23 mouse cellular contexts compared by ENCODE assay signal in genomic region chr3:89821548-89822480, GRCm38 (mm10). TPM values are rescaled to one million over a fixed set of nuclear protein-coding genes. Genes with fewer than 3 reads are reported as not detected.
DNase-seq lines count a peak whose midpoint lies in the region; ATAC-seq and TF ChIP-seq lines count a peak whose summit lies in the region.
"Had no signal": no experiment of that assay in that cellular context is flagged by ENCODE, and none has a peak within 500 bp of the region (broad histone marks: within the 10 kb centered on the region; RNA-seq: fewer than 3 reads in every experiment).

No protein-coding gene starts in this region.

- H3K4me1 ChIP-seq in thymus, adult 2 months (replicated peaks; ENCODE audit: control insufficient read depth, insufficient read depth, low read length): peaks cover 30% of the 10 kb centered on the region
- H3K4me1 ChIP-seq: embryonic facial prominence, embryonic 13.5 days; forebrain, embryonic 12.5 days; hindbrain, embryonic 12.5 days had no signal

- no peak overlapping the region for H3K4me3 ChIP-seq in thymus, adult 2 months (ENCODE audit: control insufficient read depth, insufficient read depth, low read length)
- H3K4me3 ChIP-seq: embryonic facial prominence, embryonic 13.5 days; forebrain, embryonic 12.5 days; heart, adult 2 months; heart, embryonic 12.5 days; hindbrain, embryonic 12.5 days had no signal

- no peaks in the 10 kb centered on the region for H3K27me3 ChIP-seq in thymus, adult 2 months (ENCODE audit: control insufficient read depth, insufficient read depth, low read length)
- H3K27me3 ChIP-seq: forebrain, embryonic 12.5 days; heart, embryonic 12.5 days had no signal

- peak; percentile 68 for DNase-seq in heart, adult 11 months
- no peak for DNase-seq in heart, postnatal 25 days (ENCODE audit: low spot score)
- no peak for DNase-seq in thymus, adult 2 months
- DNase-seq in thymus, postnatal 25 days: no peak
- peak; percentile 49 for DNase-seq in induced T-regulatory cell, adult 2 months (ENCODE audit: low read depth)
- no peak for DNase-seq in layer of hippocampus, postnatal 25 days (ENCODE audit: extremely low spot score in 1 of 2, low spot score in 1 of 2)
- no peak for DNase-seq in left cerebral cortex, postnatal 25 days (ENCODE audit: low spot score in 2 of 2)
- DNase-seq: adrenal gland, adult 8-10 months; adrenal gland, postnatal 36 days; cerebellum, adult 2 months; cerebellum, postnatal 10 days; gastrocnemius, postnatal 10 days; heart, adult 2 months; heart, postnatal 4 days had no signal

- H3K36me3 ChIP-seq in thymus, adult 2 months (ENCODE audit: control insufficient read depth, insufficient read depth, low read length): no peaks in the 10 kb centered on the region
- H3K36me3 ChIP-seq: embryonic facial prominence, embryonic 13.5 days; forebrain, embryonic 12.5 days; heart, embryonic 12.5 days; hindbrain, embryonic 12.5 days had no signal

- intact Hi-C loops in heart, postnatal 25 days (cut with DNase I): no loop called here
- intact Hi-C loops in left cerebral cortex, postnatal 25 days (cut with DNase I): no loop called here

- 0 out of 2 replicates have a peak, but pooled peaks have one; percentile 14 for ATAC-seq in megakaryocyte progenitor cell, adult 5-6 weeks (replicated peaks; ENCODE audit: poor library complexity)
- ATAC-seq: forebrain, embryonic 16.5 days; hindbrain, embryonic 16.5 days; Patski had no signal

- peak overlapping the region; percentile 53; the same call in 1 of the 2 replicates for H3K27ac ChIP-seq in thymus, adult 2 months (ENCODE audit: control insufficient read depth, insufficient read depth, low read length)
- H3K27ac ChIP-seq: embryonic facial prominence, embryonic 13.5 days; forebrain, embryonic 12.5 days; heart, adult 2 months; hindbrain, embryonic 12.5 days had no signal

- no peak for TF ChIP-seq POLR2A in thymus, adult 2 months (IDR thresholded peaks at IDR 0.05; ENCODE audit: control insufficient read depth, extremely low read depth, insufficient read depth, low read length, poor library complexity)

- 39% methylated on average over 10 of the region's 10 CpGs for WGBS in thymus, adult 2 months

- TF ChIP-seq CTCF in thymus, adult 2 months (IDR thresholded peaks at IDR 0.05; ENCODE audit: borderline replicate concordance, control insufficient read depth, extremely low read depth, insufficient read depth, low read length, poor library complexity): no peak

RNA-seq across cellular contexts. Expression of gene She, which starts 9.4 kb away (rescaled TPM):
- total RNA-seq in heart, postnatal 25 days (2021): 10 to 100 TPM; 12.1 to 14.7 TPM
- polyA plus RNA-seq in thymus, adult 2 months (2012; rRNA removed): 0.43 and 0.69 TPM in 2 replicates
- total RNA-seq in megakaryocyte progenitor cell, adult 5-6 weeks (2015): 0.12 TPM in 1 of 2 replicates, not detected in the other
- not detected in 2 replicates for total RNA-seq in megakaryocyte progenitor cell, adult 5-6 weeks (2017)
- 1 to 10 TPM; 2.7 to 3.1 TPM for total RNA-seq in layer of hippocampus, postnatal 25 days (2021)
- 1 to 10 TPM; 3.1 to 3.4 TPM for total RNA-seq in left cerebral cortex, postnatal 25 days (2021)
- polyA plus RNA-seq: C2C12 had no signal

RNA-seq across cellular contexts. Expression of gene Ube2q1, which starts 48.4 kb away (rescaled TPM):
- 10 to 100 TPM; 21.2 to 27.5 TPM for total RNA-seq in heart, postnatal 25 days (2021)
- polyA plus RNA-seq in thymus, adult 2 months (2012; rRNA removed): 47.8 and 49.1 TPM in 2 replicates
- total RNA-seq in megakaryocyte progenitor cell, adult 5-6 weeks (2015): 92.5 and 110 TPM in 2 replicates
- 98.1 and 128 TPM in 2 replicates for total RNA-seq in megakaryocyte progenitor cell, adult 5-6 weeks (2017)
- 10 to 100 TPM; 92.7 to 95.9 TPM for total RNA-seq in layer of hippocampus, postnatal 25 days (2021)
- 10 to 100 TPM; 87.1 to 89.9 TPM for total RNA-seq in left cerebral cortex, postnatal 25 days (2021)

RNA-seq across cellular contexts. Expression of gene Chrnb2, which starts 57.4 kb away (rescaled TPM):
- under 1 TPM; 0.08 to 0.13 TPM for total RNA-seq in heart, postnatal 25 days (2021)
- polyA plus RNA-seq in thymus, adult 2 months (2012; rRNA removed): 2.8 and 2.9 TPM in 2 replicates
- 0.22 and 0.71 TPM in 2 replicates for total RNA-seq in megakaryocyte progenitor cell, adult 5-6 weeks (2015)
- 0.30 and 0.37 TPM in 2 replicates for total RNA-seq in megakaryocyte progenitor cell, adult 5-6 weeks (2017)
- total RNA-seq in layer of hippocampus, postnatal 25 days (2021): 10 to 100 TPM; 28.2 to 30.5 TPM
- total RNA-seq in left cerebral cortex, postnatal 25 days (2021): 10 to 100 TPM; 25.5 to 26.2 TPM

Comparison
In these comparisons a context has a peak if more than half of its experiments do, and no peak if none do; other contexts are left out.
1. DNase-seq: peak in heart, adult 11 months (single experiment) and induced T-regulatory cell, adult 2 months (single experiment); none in heart, postnatal 25 days (single experiment), thymus, adult 2 months (single experiment), thymus, postnatal 25 days (single experiment), layer of hippocampus, postnatal 25 days (0 of 2) and left cerebral cortex, postnatal 25 days (0 of 2).
2. RNA of gene Chrnb2, which starts 57.4 kb away (total RNA-seq): 28.2 to 30.5 TPM in layer of hippocampus, postnatal 25 days and 25.5 to 26.2 TPM in left cerebral cortex, postnatal 25 days; 0.22 to 0.71 TPM in megakaryocyte progenitor cell, adult 5-6 weeks and 0.08 to 0.13 TPM in heart, postnatal 25 days; every median in the first group is over 10 times any median in the second.